Mouse (Mus musculus) Patski (cell line): Measurements from ENCODE around the gene P2ry14. TPM values are rescaled to one million over a fixed set of nuclear protein-coding genes. Genes with fewer than 3 reads are reported as not detected.
"Not testable (repeated sequence)": the region's sequence is repeated elsewhere in the genome, so short reads cannot be mapped to it uniquely, and the experiment has no call there.

Source experiments
- ATAC-seq: fragments of 100-300 bp; one replicate; pipeline ENCODE4 v1.8.0; 2021
- CTCF ChIA-PET: fragments of 350-600 bp; sonication (Branson Sonifier 250); formaldehyde crosslinking; loops from one replicate; lab custom pipeline; 2022; ENCODE audit warnings: inconsistent platforms; lab: Charles Lee
- POLR2A ChIA-PET: fragments of 350-600 bp; sonication (Branson Sonifier 250); formaldehyde crosslinking; loops from one replicate; lab custom pipeline; 2022; ENCODE audit warnings: antibody characterized with exemption, inconsistent platforms; lab: Charles Lee
- DNase-seq: peaks from one replicate; pipeline ENCODE4 v3.0.0-alpha.2; 2011; ENCODE audit warnings: low read depth, low spot score
- H3K27me3 ChIP-seq: fragments of 371-371 bp; one replicate; pipeline ENCODE4 v1.5.1; 2021
- CTCF ChIP-seq: fragments of 100-300 bp; IDR thresholded peaks from one replicate; pipeline ENCODE4 v1.5.1; 2021
- in situ Hi-C: fragments of 300-500 bp; cut with MboI; formaldehyde crosslinking; loops from 3 replicates; pipeline ENCODE4 v1.11.1; 2018; ENCODE audit warnings: low pct_unique_long_range_greater_than_20kb, mixed read lengths
- polyA plus RNA-seq: library from polyadenylated mRNA; unstranded; gene quantifications from one replicate; pipeline ENCODE4 v1.2.3, GENCODE M21; 2021

Gene P2ry14
- polyA plus RNA-seq, 1 experiment from 2014 or later, result 0.33 TPM

DNA sequence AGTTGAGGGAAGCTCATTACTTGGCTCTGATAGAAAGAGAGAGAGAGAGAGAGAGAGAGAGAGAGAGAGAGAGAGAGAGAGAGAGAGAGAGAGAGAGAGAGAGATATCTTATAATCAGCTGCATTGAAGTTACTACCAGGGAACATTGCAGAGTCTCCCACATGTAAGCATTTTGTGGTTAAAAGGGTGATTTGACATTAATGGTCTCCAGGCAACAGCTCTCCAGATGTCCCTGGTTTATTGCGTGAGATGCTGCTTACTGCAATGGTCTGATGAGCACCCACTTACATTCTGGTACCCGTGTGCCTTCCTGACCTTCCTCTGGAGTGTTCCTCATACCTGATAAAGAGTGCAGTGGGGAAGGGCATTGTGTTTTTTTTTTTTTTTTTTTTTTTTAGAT lies 1.5 kb upstream of the P2ry14 start:
- in situ Hi-C loops, result no loop called here
- no peak for DNase-seq
- no peak for ATAC-seq
- ChIA-PET POLR2A (interaction anchor here (0.9 kb wide), 1 partner anchor 21 kb away, joined by 3 read pairs; no protein-coding TSS in a partner anchor), CTCF (interaction anchor here (0.8 to 2.0 kb wide), 7 partner anchors 9 to 34 kb away, joined by 3 to 8 read pairs (median 3); no protein-coding TSS in a partner anchor)
- no peak for TF ChIP-seq CTCF
- no peaks in the 10 kb centered on the region for H3K27me3 ChIP-seq

DNA sequence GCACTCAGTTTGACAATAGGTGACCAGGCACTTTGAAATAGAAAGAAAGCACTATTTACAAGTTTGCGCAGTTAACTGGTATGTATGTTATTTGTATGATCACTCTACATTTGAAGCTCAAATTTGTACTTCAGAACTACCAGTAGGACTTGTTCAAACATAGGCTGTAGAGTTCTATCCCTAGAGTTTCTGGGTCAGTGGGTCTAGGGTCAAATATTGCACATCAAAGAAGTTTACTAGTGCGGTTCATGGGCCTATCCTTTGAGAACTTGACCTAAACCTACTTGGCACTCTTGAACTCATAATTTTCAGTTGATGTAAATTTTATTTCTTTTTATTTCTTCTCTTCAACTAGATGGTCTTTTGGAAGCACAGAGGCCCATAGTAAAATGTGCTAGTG lies 2.8 kb downstream of the P2ry14 start:
- ATAC-seq, result no peak
- TF ChIP-seq CTCF, result no peak
- H3K27me3 ChIP-seq, result no peaks in the 10 kb centered on the region
- CTCF ChIA-PET, result interaction anchor here (1.0 to 2.2 kb wide), 5 partner anchors 10 to 74 kb away, joined by 3 to 5 read pairs (median 4); no protein-coding TSS in a partner anchor
- POLR2A ChIA-PET, result no interaction called here
- in situ Hi-C loops, result no loop called here
- no peak for DNase-seq

DNA sequence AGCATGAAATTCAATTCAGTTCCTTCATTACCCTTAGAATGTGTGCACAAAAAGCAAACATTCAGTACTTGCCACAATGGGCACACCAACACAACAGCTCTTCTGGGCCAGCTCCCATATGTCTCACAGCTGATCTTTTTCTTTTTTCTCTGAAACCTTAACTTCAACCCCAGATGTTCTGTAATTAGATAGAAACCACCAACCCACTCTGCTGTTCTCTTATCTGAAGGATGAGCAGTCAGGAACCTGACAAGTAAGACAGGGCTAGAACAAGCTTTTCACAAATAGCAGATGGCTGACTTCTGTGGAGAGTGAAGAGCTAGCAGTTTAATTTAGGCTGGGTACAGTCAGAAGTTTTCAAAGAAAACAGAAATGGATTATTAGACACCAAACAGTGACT lies 3.8 kb downstream of the P2ry14 start:
- no peak for TF ChIP-seq CTCF
- H3K27me3 ChIP-seq, result no peaks in the 10 kb centered on the region
- in situ Hi-C loops, result no loop called here
- CTCF ChIA-PET, result interaction anchor here (0.8 to 2.2 kb wide), 9 partner anchors 8 to 73 kb away, joined by 3 to 5 read pairs (median 4); no protein-coding TSS in a partner anchor
- POLR2A ChIA-PET, result interaction anchor here (1.1 kb wide), 1 partner anchor 10 kb away, joined by 4 read pairs; no protein-coding TSS in a partner anchor
- DNase-seq (no peak), ATAC-seq (no peak)

DNA sequence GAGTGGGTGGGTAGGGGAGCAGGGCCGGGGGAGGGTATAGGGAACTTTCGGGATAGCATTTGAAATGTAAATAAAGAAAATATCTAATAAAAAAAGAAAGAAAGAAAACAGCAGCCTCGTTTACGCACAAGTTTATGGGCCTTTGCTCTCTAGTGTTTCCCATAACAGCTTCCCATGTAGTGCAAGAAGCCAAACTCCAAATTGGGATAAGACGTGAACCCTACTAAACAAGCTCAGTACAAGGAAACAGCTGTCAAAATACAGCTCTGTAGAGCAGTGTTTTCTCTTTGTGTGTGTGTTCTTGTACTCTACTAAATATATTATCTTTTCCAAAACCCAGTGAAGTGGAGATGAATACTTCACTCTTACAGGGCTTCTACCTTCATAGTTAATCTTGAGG lies 8.2 kb downstream of the P2ry14 start:
- no peak for ATAC-seq
- no peaks in the 10 kb centered on the region for H3K27me3 ChIP-seq
- ChIA-PET POLR2A (no interaction called here), CTCF (interaction anchor here (1.4 to 2.1 kb wide), 4 partner anchors 9 to 31 kb away, joined by 5 to 7 read pairs (median 6); partner anchors contain the start of gene P2ry14)
- DNase-seq, result no peak
- no peak for TF ChIP-seq CTCF
- in situ Hi-C loops, result no loop called here

DNA sequence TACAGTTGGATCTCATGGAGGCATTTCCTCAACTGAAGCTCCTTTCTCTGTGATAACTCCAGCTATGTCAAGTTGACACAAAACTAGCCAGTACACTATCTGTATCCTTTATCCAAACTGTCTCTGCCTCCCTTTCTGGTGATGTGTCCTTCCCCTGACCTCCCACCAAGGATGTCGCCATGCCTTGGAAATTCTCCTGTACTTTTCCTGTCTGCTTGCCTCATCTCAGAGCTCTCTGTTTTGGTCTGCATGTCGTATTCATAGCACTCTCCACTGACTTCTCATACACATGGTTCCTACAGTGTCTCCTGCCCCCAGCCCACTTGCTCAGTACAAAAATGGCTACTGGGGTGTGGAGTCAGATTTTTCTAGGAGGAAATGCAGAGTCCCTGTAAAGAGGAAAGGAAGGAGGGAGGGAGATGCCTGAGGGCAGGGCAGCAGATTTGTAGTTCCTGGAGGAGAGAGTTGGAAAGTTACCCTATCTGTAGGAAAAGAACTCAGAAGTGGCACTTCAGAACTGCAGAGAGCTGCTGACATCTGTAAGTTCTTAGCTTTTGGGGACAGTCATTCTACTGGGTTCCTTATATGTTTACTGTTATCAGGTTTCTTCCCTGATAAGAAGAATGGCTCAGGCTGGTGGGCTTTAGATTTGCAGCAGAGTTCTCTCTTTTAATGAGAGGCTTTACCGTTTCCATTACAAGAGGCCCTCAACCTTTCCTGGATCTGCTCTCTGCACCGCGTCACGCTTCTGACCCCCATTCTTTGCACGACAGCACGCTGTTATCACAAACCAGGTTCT lies 11.7 kb downstream of the P2ry14 start:
- no peak for ATAC-seq
- ChIA-PET POLR2A (interaction anchor here (0.7 kb wide), 1 partner anchor 84 kb away, joined by 4 read pairs; no protein-coding TSS in a partner anchor), CTCF (interaction anchor here (0.6 to 3.3 kb wide), 4 partner anchors 8 to 21 kb away, joined by 3 to 15 read pairs (median 4); no protein-coding TSS in a partner anchor)
- no peaks in the 10 kb centered on the region for H3K27me3 ChIP-seq
- DNase-seq, result no peak
- in situ Hi-C loops, result no loop called here
- TF ChIP-seq CTCF, result no peak

DNA sequence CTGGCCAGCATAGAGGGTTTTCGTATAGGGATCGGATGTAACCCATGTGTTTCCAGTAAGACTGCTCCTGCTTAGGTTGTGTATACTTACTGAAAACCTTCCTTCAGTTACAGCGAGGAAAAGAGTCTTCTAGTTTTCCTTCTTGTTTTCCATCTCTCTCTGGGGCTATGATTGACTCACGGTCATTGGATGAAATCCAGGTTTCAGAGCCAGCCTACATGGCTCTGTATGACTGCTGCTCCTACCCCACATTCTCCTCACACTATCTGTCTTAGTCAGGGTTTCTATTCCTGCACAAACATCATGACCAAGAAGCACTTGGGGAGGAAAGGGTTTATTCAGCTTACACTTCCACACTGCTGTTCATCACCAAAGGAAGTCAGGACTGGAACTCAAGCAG lies 12.5 kb downstream of the P2ry14 start:
- ATAC-seq, in situ Hi-C loops, H3K27me3 ChIP-seq, DNase-seq, POLR2A ChIA-PET: not testable (repeated sequence)
- CTCF ChIA-PET, result interaction anchor here (1.4 to 3.3 kb wide), 3 partner anchors 9 to 20 kb away, joined by 4 to 15 read pairs (median 4); no protein-coding TSS in a partner anchor

DNA sequence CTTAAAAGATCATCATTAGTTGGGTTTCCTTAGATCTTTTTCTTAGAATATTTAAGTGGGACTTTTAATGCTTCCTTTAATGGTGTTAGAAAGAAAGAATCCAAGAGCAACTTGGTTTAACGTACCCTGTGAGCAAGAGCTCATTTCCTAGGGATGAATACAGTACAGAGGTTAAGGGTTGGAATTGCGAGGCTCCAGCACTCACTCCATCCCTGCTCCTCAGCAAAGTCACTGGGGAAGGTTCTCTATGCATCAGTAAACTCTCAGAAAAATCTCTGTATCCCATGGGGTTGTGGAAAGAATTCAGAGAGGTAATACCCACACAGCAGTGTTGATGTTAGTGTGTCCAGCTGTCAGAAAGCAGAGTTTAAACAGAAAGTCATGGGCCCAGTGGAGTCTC lies 13.3 kb downstream of the P2ry14 start:
- in situ Hi-C loops, result no loop called here

DNA sequence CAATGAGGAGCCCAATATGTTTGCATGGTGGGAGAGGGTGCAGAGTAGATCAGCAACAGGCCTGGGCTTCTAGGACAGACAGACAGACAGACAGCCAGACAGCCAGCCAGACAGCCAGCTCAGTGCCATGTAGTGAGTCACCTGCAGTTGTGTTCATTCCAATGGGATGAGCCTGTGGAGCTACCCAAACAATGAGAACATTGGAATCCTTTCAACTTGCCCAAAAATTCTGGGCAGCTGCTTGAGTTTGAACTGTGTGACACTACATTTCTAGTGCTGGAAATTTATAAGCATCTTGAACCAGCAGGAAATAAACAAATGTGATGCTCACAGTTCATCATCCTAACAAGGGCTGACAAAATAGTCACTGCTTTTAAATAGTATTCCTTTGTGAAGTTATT lies 13.8 kb downstream of the P2ry14 start:
- DNase-seq, result peak; percentile 15
- no peaks in the 10 kb centered on the region for H3K27me3 ChIP-seq
- POLR2A ChIA-PET, result interaction anchor here (0.5 to 0.9 kb wide), 2 partner anchors 23 to 1920 kb away, joined by 3 to 4 read pairs; no protein-coding TSS in a partner anchor
- no peak for TF ChIP-seq CTCF
- CTCF ChIA-PET, result interaction anchor here (0.7 to 3.3 kb wide), 9 partner anchors 9 to 20 kb away, joined by 3 to 15 read pairs (median 4); no protein-coding TSS in a partner anchor
- in situ Hi-C loops, result no loop called here
- ATAC-seq, result peak; percentile 59

More for the DNA sequence above, 13.3 kb downstream of the P2ry14 start:
- no peak for ATAC-seq
- no peaks in the 10 kb centered on the region for H3K27me3 ChIP-seq
- ChIA-PET CTCF (interaction anchor here (0.7 to 3.3 kb wide), 7 partner anchors 9 to 19 kb away, joined by 3 to 15 read pairs (median 4); no protein-coding TSS in a partner anchor), POLR2A (interaction anchor here (0.5 kb wide), 1 partner anchor 1921 kb away, joined by 3 read pairs; no protein-coding TSS in a partner anchor)
- TF ChIP-seq CTCF, result no peak
- no peak for DNase-seq

DNA sequence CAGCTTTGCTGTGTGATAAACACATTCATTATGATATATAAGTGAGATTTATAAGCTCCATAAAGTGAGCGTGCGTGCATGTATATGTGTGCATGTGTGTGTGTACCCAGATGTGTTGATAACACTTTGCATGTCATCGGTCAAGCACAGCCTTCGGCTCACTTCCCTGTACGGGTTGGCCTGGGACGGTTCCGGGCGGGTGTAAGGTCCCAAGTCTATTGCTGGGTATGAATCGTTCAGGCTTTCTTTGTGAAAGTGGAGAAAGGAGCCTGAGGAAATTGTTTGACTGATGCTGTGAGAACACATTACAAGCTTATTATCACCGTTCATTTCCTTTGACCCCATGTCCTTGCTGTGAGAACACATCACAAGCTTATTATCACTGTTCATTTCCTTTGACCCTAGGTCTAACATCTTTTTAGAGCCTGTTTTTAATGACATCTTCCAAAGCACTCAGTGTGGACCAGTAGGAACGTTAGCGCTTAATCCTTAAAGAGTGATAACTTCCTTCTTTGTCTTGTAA lies 14.4 kb downstream of the P2ry14 start:
- in situ Hi-C loops, result no loop called here
- no peaks in the 10 kb centered on the region for H3K27me3 ChIP-seq
- POLR2A ChIA-PET, result interaction anchor here (0.9 kb wide), 1 partner anchor 24 kb away, joined by 4 read pairs; no protein-coding TSS in a partner anchor
- ATAC-seq (no peak), DNase-seq (no peak)
- TF ChIP-seq CTCF, result no peak
- CTCF ChIA-PET, result interaction anchor here (0.7 to 3.3 kb wide), 9 partner anchors 10 to 77 kb away, joined by 3 to 15 read pairs (median 4); no protein-coding TSS in a partner anchor
